Mouse (Mus musculus): ENCODE results near the gene Sec22b. TPM values are rescaled to one million over a fixed set of nuclear protein-coding genes. Genes with fewer than 3 reads are reported as not detected.

The Sec22b gene
- polyA plus RNA-seq (2015; fragmentation: Nextera tagmentation; extraction: Ambion mirVana): 143 and 147 TPM in 2 replicates

GRCm38 (mm10) chr3:97900516-97901490 lies at the start of gene Sec22b:
TSS of gene Sec22b (plus strand) at chr3:97901190.
- peaks cover 18% of the 10 kb centered on the region for H3K4me1 ChIP-seq (ENCODE audit: control insufficient read depth, insufficient read depth, low read length)
- no peaks in the 10 kb centered on the region for H3K27me3 ChIP-seq (ENCODE audit: control insufficient read depth, insufficient read depth, low read length)
- peak; percentile 83 for ATAC-seq (ENCODE audit: insufficient read depth, low FRiP score)
- H3K4me2 ChIP-seq (ENCODE audit: low read depth, low read length): peak within 1 kb of the TSS; percentile 88
- H3K9ac ChIP-seq (ENCODE audit: low read length): peak within 1 kb of the TSS; percentile 88
- H3K27ac ChIP-seq (ENCODE audit: low read length): peak within 1 kb of the TSS; percentile 56
- 3% methylated on average over 41 of the region's 41 CpGs for WGBS
- H3K36me3 ChIP-seq (ENCODE audit: control insufficient read depth, insufficient read depth, low read length): no peaks in the 10 kb centered on the region
- H3K9me3 ChIP-seq (replicated peaks; ENCODE audit: control insufficient read depth, low read length): no peaks in the 10 kb centered on the region
- peak within 1 kb of the TSS; percentile 72 for H3K4me3 ChIP-seq (replicated peaks; ENCODE audit: low read length)

- no peak for ATAC-seq (ENCODE audit: insufficient read depth, low FRiP score)
- H3K9me3 ChIP-seq (replicated peaks; ENCODE audit: control insufficient read depth, low read length): no peaks in the 10 kb centered on the region
- H3K4me3 ChIP-seq (replicated peaks; ENCODE audit: low read length): no peak overlapping the region
- H3K27ac ChIP-seq (ENCODE audit: low read length): no peak overlapping the region
- WGBS: 89% methylated on average over 2 of the region's 2 CpGs
- H3K27me3 ChIP-seq (ENCODE audit: control insufficient read depth, insufficient read depth, low read length): no peaks in the 10 kb centered on the region
- no peaks in the 10 kb centered on the region for H3K36me3 ChIP-seq (ENCODE audit: control insufficient read depth, insufficient read depth, low read length)
- H3K4me2 ChIP-seq (ENCODE audit: low read depth, low read length): no peak overlapping the region
- no peaks in the 10 kb centered on the region for H3K4me1 ChIP-seq (ENCODE audit: control insufficient read depth, insufficient read depth, low read length)
- H3K9ac ChIP-seq (ENCODE audit: low read length): no peak overlapping the region
These were observed 49.2 kb upstream of the Sec22b start for GRCm38 (mm10) chr3:97851803-97852202.

- H3K9ac ChIP-seq (ENCODE audit: low read length): no peak overlapping the region
- no peak overlapping the region for H3K4me2 ChIP-seq (ENCODE audit: low read depth, low read length)
- no peak overlapping the region for H3K27ac ChIP-seq (ENCODE audit: low read length)
- no peaks in the 10 kb centered on the region for H3K36me3 ChIP-seq (ENCODE audit: control insufficient read depth, insufficient read depth, low read length)
- H3K27me3 ChIP-seq (ENCODE audit: control insufficient read depth, insufficient read depth, low read length): no peaks in the 10 kb centered on the region
- H3K4me1 ChIP-seq (ENCODE audit: control insufficient read depth, insufficient read depth, low read length): no peaks in the 10 kb centered on the region
- 75% methylated on average over 9 of the region's 9 CpGs for WGBS
- ATAC-seq (ENCODE audit: insufficient read depth, low FRiP score): no peak
- H3K4me3 ChIP-seq (replicated peaks; ENCODE audit: low read length): no peak overlapping the region
- H3K9me3 ChIP-seq (replicated peaks; ENCODE audit: control insufficient read depth, low read length): no peaks in the 10 kb centered on the region
These were observed 46.2 kb upstream of the Sec22b start for GRCm38 (mm10) chr3:97854575-97855384.

GRCm38 (mm10) chr3:97859400-97859799 lies 41.6 kb upstream of the Sec22b start:
- WGBS: 64% methylated on average over 1 of the region's 1 CpGs

GRCm38 (mm10) chr3:97860820-97861451 lies 40.1 kb upstream of the Sec22b start:
- H3K9ac ChIP-seq (ENCODE audit: low read length): no peak overlapping the region
- H3K4me1 ChIP-seq (ENCODE audit: control insufficient read depth, insufficient read depth, low read length): no peaks in the 10 kb centered on the region
- H3K9me3 ChIP-seq (replicated peaks; ENCODE audit: control insufficient read depth, low read length): no peaks in the 10 kb centered on the region
- H3K4me3 ChIP-seq (replicated peaks; ENCODE audit: low read length): no peak overlapping the region
- H3K4me2 ChIP-seq (ENCODE audit: low read depth, low read length): no peak overlapping the region
- no peak overlapping the region for H3K27ac ChIP-seq (ENCODE audit: low read length)
- 88% methylated on average over 7 of the region's 7 CpGs for WGBS
- no peak for ATAC-seq (ENCODE audit: insufficient read depth, low FRiP score)
- no peaks in the 10 kb centered on the region for H3K36me3 ChIP-seq (ENCODE audit: control insufficient read depth, insufficient read depth, low read length)
- no peaks in the 10 kb centered on the region for H3K27me3 ChIP-seq (ENCODE audit: control insufficient read depth, insufficient read depth, low read length)

More at GRCm38 (mm10) chr3:97859400-97859799, 41.6 kb upstream of the Sec22b start:
- Histone ChIP-seq H3K36me3 (ENCODE audit: control insufficient read depth, insufficient read depth, low read length) (no peaks in the 10 kb centered on the region), H3K27ac (ENCODE audit: low read length) (no peak overlapping the region), H3K27me3 (ENCODE audit: control insufficient read depth, insufficient read depth, low read length) (no peaks in the 10 kb centered on the region), H3K9ac (ENCODE audit: low read length) (no peak overlapping the region), H3K4me2 (ENCODE audit: low read depth, low read length) (no peak overlapping the region), H3K9me3 (replicated peaks; ENCODE audit: control insufficient read depth, low read length) (no peaks in the 10 kb centered on the region), H3K4me3 (replicated peaks; ENCODE audit: low read length) (no peak overlapping the region), H3K4me1 (ENCODE audit: control insufficient read depth, insufficient read depth, low read length) (no peaks in the 10 kb centered on the region)
- no peak for ATAC-seq (ENCODE audit: insufficient read depth, low FRiP score)

GRCm38 (mm10) chr3:97866696-97867095 lies 34.3 kb upstream of the Sec22b start:
- 73% methylated on average over 4 of the region's 4 CpGs for WGBS
- H3K27ac ChIP-seq (ENCODE audit: low read length): no peak overlapping the region
- no peak overlapping the region for H3K9ac ChIP-seq (ENCODE audit: low read length)
- ATAC-seq (ENCODE audit: insufficient read depth, low FRiP score): no peak
- H3K4me2 ChIP-seq (ENCODE audit: low read depth, low read length): no peak overlapping the region; the same call in 1 of the 2 replicates
- no peaks in the 10 kb centered on the region for H3K36me3 ChIP-seq (ENCODE audit: control insufficient read depth, insufficient read depth, low read length)
- H3K4me1 ChIP-seq (ENCODE audit: control insufficient read depth, insufficient read depth, low read length): peaks cover 12% of the 10 kb centered on the region; the same call in 1 of the 2 replicates
- H3K9me3 ChIP-seq (replicated peaks; ENCODE audit: control insufficient read depth, low read length): no peaks in the 10 kb centered on the region
- 0 out of 2 replicates have a peak, but pooled peaks cover 5% of the 10 kb centered on the region for H3K27me3 ChIP-seq (ENCODE audit: control insufficient read depth, insufficient read depth, low read length)
- peak overlapping the region; percentile 49; the same call in 1 of the 2 replicates for H3K4me3 ChIP-seq (replicated peaks; ENCODE audit: low read length)

- ATAC-seq (ENCODE audit: insufficient read depth, low FRiP score): peak; percentile 50
- Histone ChIP-seq H3K27me3 (ENCODE audit: control insufficient read depth, insufficient read depth, low read length) (0 out of 2 replicates have a peak, but pooled peaks cover 5% of the 10 kb centered on the region), H3K4me1 (ENCODE audit: control insufficient read depth, insufficient read depth, low read length) (peaks cover 12% of the 10 kb centered on the region; the same call in 1 of the 2 replicates), H3K4me2 (ENCODE audit: low read depth, low read length) (peak overlapping the region; percentile 93), H3K4me3 (replicated peaks; ENCODE audit: low read length) (peak overlapping the region; percentile 49), H3K27ac (ENCODE audit: low read length) (no peak overlapping the region), H3K9ac (ENCODE audit: low read length) (peak overlapping the region; percentile 65), H3K9me3 (replicated peaks; ENCODE audit: control insufficient read depth, low read length) (no peaks in the 10 kb centered on the region), H3K36me3 (ENCODE audit: control insufficient read depth, insufficient read depth, low read length) (no peaks in the 10 kb centered on the region)
- whole genome bisulfite sequencing: 5% methylated on average over 28 of the region's 28 CpGs
These were observed 33.6 kb upstream of the Sec22b start for GRCm38 (mm10) chr3:97867221-97868023.
